In the genomic region with DNA sequence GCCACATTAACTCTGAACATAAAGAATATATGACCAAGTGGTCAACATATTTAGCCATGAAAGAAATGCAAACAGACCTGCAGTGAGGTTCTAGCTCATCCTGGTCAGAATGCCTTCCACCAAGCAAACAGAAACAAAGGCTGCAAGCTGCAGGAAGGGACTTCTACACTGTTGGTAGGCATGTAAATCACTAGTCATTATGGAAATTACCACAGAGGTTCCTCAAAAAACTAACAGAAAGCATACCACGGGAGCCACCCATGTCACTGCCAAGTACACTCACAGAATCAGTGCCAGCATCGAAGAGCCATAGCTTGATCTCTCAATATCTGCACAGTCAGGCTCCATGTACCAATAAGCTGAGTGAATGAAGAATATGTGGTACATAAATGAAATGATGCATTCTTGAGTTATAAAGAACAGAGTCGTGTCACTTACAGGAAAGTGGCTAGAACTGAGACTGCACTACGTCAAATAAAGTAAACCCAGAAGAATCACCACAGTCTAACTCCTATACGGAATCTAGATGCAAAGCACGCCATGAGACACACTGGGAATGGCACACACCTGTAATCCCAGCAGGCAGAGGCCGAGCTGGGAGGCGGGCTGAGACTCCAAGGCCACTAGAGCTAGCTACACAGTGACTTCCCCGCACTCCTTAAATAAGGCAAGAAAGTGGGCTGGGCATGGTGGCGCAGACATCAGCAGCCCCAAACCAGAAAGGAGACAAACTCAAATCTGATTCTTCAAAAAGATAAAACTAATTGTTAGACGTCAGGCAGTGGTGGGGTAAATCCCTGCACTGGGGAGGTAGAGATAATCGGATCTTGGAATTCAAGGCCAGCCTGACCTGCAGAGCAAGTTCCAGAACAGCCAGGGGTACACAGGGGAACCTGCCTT, we compare ENCODE assay signal across 17 mouse cellular contexts.
DNase-seq lines count a peak whose midpoint lies in the region; ATAC-seq and TF ChIP-seq lines count a peak whose summit lies in the region.
"Had no signal": no experiment of that assay in that cellular context is flagged by ENCODE, and none has a peak within 500 bp of the region (broad histone marks: within the 10 kb centered on the region; RNA-seq: fewer than 3 reads in every experiment).

No protein-coding gene starts in this region.

- peak overlapping the region; percentile 17; the same call in 1 of the 2 replicates for H3K27ac ChIP-seq in spleen, adult 2 months (ENCODE audit: insufficient read depth, low read length)
- H3K27ac ChIP-seq in intestine, embryonic 16.5 days (ENCODE audit: low read length), result no peak overlapping the region
- no peak overlapping the region for H3K27ac ChIP-seq in forebrain, embryonic 15.5 days (replicated peaks)
- H3K27ac ChIP-seq: forebrain, embryonic 10.5 days; hindbrain, embryonic 12.5 days; midbrain, embryonic 15.5 days had no signal

- peaks cover 3% of the 10 kb centered on the region for H3K36me3 ChIP-seq in spleen, adult 2 months (ENCODE audit: control insufficient read depth, insufficient read depth, low read length)
- peaks cover 4% of the 10 kb centered on the region for H3K36me3 ChIP-seq in intestine, embryonic 16.5 days (ENCODE audit: control insufficient read depth, insufficient read depth, low read length)
- no peaks in the 10 kb centered on the region for H3K36me3 ChIP-seq in splenic B cell, adult 2 months (ENCODE audit: control insufficient read depth, insufficient read depth, low read length, poor library complexity, severe bottlenecking)
- H3K36me3 ChIP-seq in forebrain, embryonic 15.5 days, result peaks cover 5% of the 10 kb centered on the region
- H3K36me3 ChIP-seq: midbrain, embryonic 15.5 days had no signal

- peaks cover 9% of the 10 kb centered on the region for H3K4me1 ChIP-seq in spleen, adult 2 months (ENCODE audit: control insufficient read depth, insufficient read depth, insufficient read length)
- peaks cover 11% of the 10 kb centered on the region for H3K4me1 ChIP-seq in intestine, embryonic 16.5 days (ENCODE audit: control insufficient read depth, insufficient read depth, low read length)
- H3K4me1 ChIP-seq in forebrain, embryonic 15.5 days, result peaks cover 33% of the 10 kb centered on the region

- no peak overlapping the region for H3K9ac ChIP-seq in intestine, embryonic 16.5 days (ENCODE audit: low read depth, low read length)
- no peak overlapping the region for H3K9ac ChIP-seq in forebrain, embryonic 15.5 days (replicated peaks)
- H3K9ac ChIP-seq: hindbrain, embryonic 12.5 days; midbrain, embryonic 15.5 days had no signal

- no peak for TF ChIP-seq CTCF in spleen, adult 2 months (IDR thresholded peaks at IDR 0.05; ENCODE audit: extremely low read depth, insufficient read depth, insufficient read length, insufficient replicate concordance)

- 68% methylated on average over 12 of the region's 12 CpGs for WGBS in spleen, adult 2 months
- WGBS in intestine, embryonic 16.5 days, result 58% methylated on average over 12 of the region's 12 CpGs
- WGBS in forebrain, embryonic 15.5 days, result 80% methylated on average over 12 of the region's 12 CpGs

- no peak overlapping the region for H3K4me3 ChIP-seq in spleen, adult 2 months (ENCODE audit: extremely low read depth, insufficient read depth, insufficient read length)
- H3K4me3 ChIP-seq in intestine, embryonic 16.5 days (ENCODE audit: low read length), result no peak overlapping the region
- no peak overlapping the region for H3K4me3 ChIP-seq in forebrain, embryonic 15.5 days
- H3K4me3 ChIP-seq: forebrain, embryonic 10.5 days; hindbrain, embryonic 12.5 days; midbrain, embryonic 15.5 days had no signal

- ATAC-seq in intestine, embryonic 16.5 days, result peak; percentile 68; the same call in 1 of the 2 replicates
- no peak for ATAC-seq in forebrain, embryonic 15.5 days (replicated peaks)
- ATAC-seq: midbrain, embryonic 15.5 days; Patski had no signal

- peak in 1 of 2 experiments; percentile 33 for DNase-seq in spleen, adult 2 months (ENCODE audit: low read depth in 1 of 2, low spot score in 2 of 2)
- no peak for DNase-seq in spleen, postnatal 14 days (ENCODE audit: low spot score in 2 of 2)
- DNase-seq in Muller cell, postnatal 12 days (ENCODE audit: inconsistent ontology term), result peak; percentile 39
- peak; percentile 74 for DNase-seq in splenic B cell, adult 2 months (ENCODE audit: low read depth, low spot score)
- no peak for DNase-seq in left cerebral cortex, adult 8-10 months (ENCODE audit: low spot score in 2 of 2)
- DNase-seq: adrenal gland, postnatal 25 days; cerebellum, adult 8-10 months; kidney, adult 18-20 months; kidney, postnatal 14 days; lung, postnatal 4 days; thymus, adult 18-20 months had no signal

- 0 out of 2 replicates have a peak, but pooled peaks cover 5% of the 10 kb centered on the region for H3K9me3 ChIP-seq in intestine, embryonic 16.5 days (ENCODE audit: control insufficient read depth, low read length)
- no peaks in the 10 kb centered on the region for H3K9me3 ChIP-seq in forebrain, embryonic 15.5 days
- H3K9me3 ChIP-seq: hindbrain, embryonic 12.5 days; midbrain, embryonic 15.5 days had no signal

- no peak overlapping the region for H3K4me2 ChIP-seq in intestine, embryonic 16.5 days (ENCODE audit: low read depth, low read length)
- H3K4me2 ChIP-seq in forebrain, embryonic 15.5 days (replicated peaks), result no peak overlapping the region
- H3K4me2 ChIP-seq: hindbrain, embryonic 12.5 days; midbrain, embryonic 15.5 days had no signal

- no peaks in the 10 kb centered on the region for H3K27me3 ChIP-seq in spleen, adult 2 months (ENCODE audit: control insufficient read depth, insufficient read depth, low read length)
- no peaks in the 10 kb centered on the region for H3K27me3 ChIP-seq in intestine, embryonic 16.5 days (replicated peaks; ENCODE audit: control insufficient read depth, insufficient read depth, low read length)
- H3K27me3 ChIP-seq in splenic B cell, adult 2 months (ENCODE audit: control insufficient read depth, insufficient read depth, low read length, poor library complexity, severe bottlenecking), result no peaks in the 10 kb centered on the region
- H3K27me3 ChIP-seq in forebrain, embryonic 15.5 days, result no peaks in the 10 kb centered on the region
- H3K27me3 ChIP-seq: hindbrain, embryonic 12.5 days; midbrain, embryonic 15.5 days; Patski had no signal

- TF ChIP-seq POLR2A in spleen, adult 2 months (IDR thresholded peaks at IDR 0.05; ENCODE audit: low read depth, low read length), result no peak

Comparison
In these comparisons a context has a peak if more than half of its experiments do, and no peak if none do; other contexts are left out.
1. DNase-seq: peak in Muller cell, postnatal 12 days (single experiment) and splenic B cell, adult 2 months (single experiment); none in spleen, postnatal 14 days (0 of 2) and left cerebral cortex, adult 8-10 months (0 of 2).